Mouse (Mus musculus) liver, embryonic 14.5 days (tissue): ENCODE measurements around the gene Magoh. TPM values are rescaled to one million over a fixed set of nuclear protein-coding genes. Genes with fewer than 3 reads are reported as not detected.

Experiments
- ATAC-seq: fragments of 200-750 bp; cut with Nextera tagmentation; 2 replicates; pipeline ENCODE4 v1.8.0; 2017; ENCODE audit warnings: moderate number of reproducible peaks, mild to moderate bottlenecking, moderate library complexity; ENCODE audit not compliant: insufficient read depth
- DNase-seq, 3 experiments: peaks; one replicate each; pipeline ENCODE4 v3.0.0-alpha.2; 2012 to 2013; ENCODE audit warnings: low read depth in 3 of 3, low spot score in 3 of 3
- H3K27ac ChIP-seq: fragments of 300-500 bp; sonication (generic); 2 replicates; pipeline ENCODE4 v1.5.1; 2014; ENCODE audit warnings: moderate library complexity, mild to moderate bottlenecking, control low read depth, inconsistent platforms
- H3K27me3 ChIP-seq: fragments of 300-500 bp; sonication (generic); 2 replicates; pipeline ENCODE4 v1.6.1; 2014; ENCODE audit warnings: mild to moderate bottlenecking, low read length, moderate library complexity; ENCODE audit not compliant: control insufficient read depth, insufficient read depth
- H3K36me3 ChIP-seq: fragments of 300-500 bp; sonication (generic); replicated peaks from 2 replicates; pipeline ENCODE4 v1.6.1; 2014; ENCODE audit warnings: low read depth; ENCODE audit not compliant: control insufficient read depth, insufficient read depth
- H3K4me1 ChIP-seq, 2 experiments: fragments of 200-500 bp in 1 of 2; fragments of 300-500 bp in 1 of 2; sonication (generic) in 1 of 2; replicated peaks; 2 replicates each; pipeline ENCODE4 v1.6.1; 2012 to 2014; ENCODE audit warnings: antibody characterized with exemption in 1 of 2, inconsistent platforms in 1 of 2, low read length in 1 of 2; ENCODE audit not compliant: control insufficient read depth in 2 of 2, insufficient read depth in 2 of 2
- H3K4me2 ChIP-seq: fragments of 300-500 bp; sonication (generic); 2 replicates; pipeline ENCODE4 v1.6.1; 2014; ENCODE audit warnings: low read depth, mild to moderate bottlenecking, control low read depth, moderate library complexity
- H3K4me3 ChIP-seq, 2 experiments: fragments of 200-500 bp in 1 of 2; fragments of 300-500 bp in 1 of 2; sonication (generic) in 1 of 2; 2 replicates each; pipeline ENCODE4 v1.5.1; 2012 to 2014; ENCODE audit warnings: low read depth in 2 of 2, low read length in 2 of 2, mild to moderate bottlenecking in 2 of 2, control low read depth in 1 of 2, inconsistent platforms in 1 of 2, moderate library complexity in 1 of 2; ENCODE audit not compliant: insufficient read depth in 1 of 2
- H3K9ac ChIP-seq: fragments of 300-500 bp; sonication (generic); replicated peaks from 2 replicates; pipeline ENCODE4 v1.6.1; 2014; ENCODE audit warnings: mild to moderate bottlenecking, control low read depth, moderate library complexity
- H3K9me3 ChIP-seq: fragments of 300-500 bp; sonication (generic); 2 replicates; pipeline ENCODE4 v1.6.1; 2016; ENCODE audit warnings: low read length, mixed read lengths; ENCODE audit not compliant: control insufficient read depth
- CTCF ChIP-seq: IDR thresholded peaks from 2 replicates; pipeline ENCODE4 v1.5.1; 2016; ENCODE audit warnings: antibody characterized with exemption, low read depth, control low read depth
- EP300 ChIP-seq: IDR thresholded peaks from 2 replicates; pipeline ENCODE4 v1.6.1; 2016; ENCODE audit warnings: antibody characterized with exemption, low read depth
- WGBS: fragments of 180-500 bp; shearing (Covaris S2); extraction: QIAGEN DNeasy Blood & Tissue Kit; methylation state at CpG from one replicate; pipeline ENCODE4 v1.1.7; 2014; ENCODE audit not compliant: insufficient replicate concordance; 5-methylcytosine and 5-hydroxymethylcytosine counted together
- polyA plus RNA-seq, 2 experiments: library from polyadenylated mRNA; depleted of rRNA in 1 of 2; stranded (reverse) in 1 of 2; unstranded in 1 of 2; fragments of >200 nt; fragmentation: Nextera tagmentation in 1 of 2; extraction: Ambion mirVana in 1 of 2; gene quantifications; 2 replicates each; pipeline versions ENCODE4 v1.2.1 to v1.2.3; 2012 to 2014

Gene Magoh
- polyA plus RNA-seq, 2 experiments: 100 to 111 TPM

- no peak for ATAC-seq
- no peak for DNase-seq
Observed at GRCm38 (mm10) chr4:107834643-107835314, 44.8 kb upstream of the Magoh start.

GRCm38 (mm10) chr4:107835508-107835909 lies 44.0 kb upstream of the Magoh start:
- no peak overlapping the region for H3K4me2 ChIP-seq
- TF ChIP-seq EP300: no peak
- no peak for TF ChIP-seq CTCF
- H3K27ac ChIP-seq: no peak overlapping the region
- H3K4me3 ChIP-seq: no peak overlapping the region
- WGBS: 75% methylated on average over 5 of the region's 5 CpGs
- H3K4me1 ChIP-seq: no peaks in the 10 kb centered on the region
- DNase-seq (no peak), ATAC-seq (no peak)
- no peaks in the 10 kb centered on the region for H3K27me3 ChIP-seq
- no peaks in the 10 kb centered on the region for H3K36me3 ChIP-seq
- no peaks in the 10 kb centered on the region for H3K9me3 ChIP-seq
- H3K9ac ChIP-seq: no peak overlapping the region

More at GRCm38 (mm10) chr4:107834643-107835314, 44.8 kb upstream of the Magoh start:
- Histone ChIP-seq H3K9me3 (no peaks in the 10 kb centered on the region), H3K27me3 (no peaks in the 10 kb centered on the region), H3K36me3 (no peaks in the 10 kb centered on the region), H3K9ac (no peak overlapping the region), H3K4me1 (no peaks in the 10 kb centered on the region), H3K27ac (no peak overlapping the region), H3K4me2 (no peak overlapping the region), H3K4me3 (no peak overlapping the region)
- 70% methylated on average over 22 of the region's 22 CpGs for WGBS
- TF ChIP-seq EP300 (no peak), CTCF (no peak)

GRCm38 (mm10) chr4:107836758-107837157 lies 42.8 kb upstream of the Magoh start:
- no peaks in the 10 kb centered on the region for H3K36me3 ChIP-seq
- DNase-seq (no peak), ATAC-seq (no peak)
- no peaks in the 10 kb centered on the region for H3K27me3 ChIP-seq
- H3K9me3 ChIP-seq: no peaks in the 10 kb centered on the region
- TF ChIP-seq EP300 (no peak), CTCF (no peak)
- 74% methylated on average over 5 of the region's 5 CpGs for WGBS
- no peak overlapping the region for H3K9ac ChIP-seq
- H3K4me2 ChIP-seq: no peak overlapping the region
- H3K27ac ChIP-seq: no peak overlapping the region
- H3K4me1 ChIP-seq: no peaks in the 10 kb centered on the region
- no peak overlapping the region for H3K4me3 ChIP-seq

GRCm38 (mm10) chr4:107837910-107838309 lies 41.6 kb upstream of the Magoh start:
- DNase-seq (no peak), ATAC-seq (no peak)
- H3K4me3 ChIP-seq: no peak overlapping the region
- no peaks in the 10 kb centered on the region for H3K27me3 ChIP-seq
- H3K9ac ChIP-seq: no peak overlapping the region
- H3K27ac ChIP-seq: no peak overlapping the region
- H3K4me1 ChIP-seq: no peaks in the 10 kb centered on the region
- H3K4me2 ChIP-seq: no peak overlapping the region
- TF ChIP-seq EP300 (no peak), CTCF (no peak)
- H3K36me3 ChIP-seq: no peaks in the 10 kb centered on the region
- WGBS: 82% methylated on average over 3 of the region's 3 CpGs
- H3K9me3 ChIP-seq: no peaks in the 10 kb centered on the region

- no peaks in the 10 kb centered on the region for H3K36me3 ChIP-seq
- ATAC-seq (no peak), DNase-seq (no peak)
- no peak for TF ChIP-seq CTCF
- TF ChIP-seq EP300: no peak
- no peak overlapping the region for H3K27ac ChIP-seq
- WGBS: 86% methylated on average over 8 of the region's 8 CpGs
- H3K9ac ChIP-seq: no peak overlapping the region
- H3K27me3 ChIP-seq: no peaks in the 10 kb centered on the region
- no peak overlapping the region for H3K4me2 ChIP-seq
- no peaks in the 10 kb centered on the region for H3K4me1 ChIP-seq
- no peak overlapping the region for H3K4me3 ChIP-seq
- no peaks in the 10 kb centered on the region for H3K9me3 ChIP-seq
Observed at GRCm38 (mm10) chr4:107843687-107844086, 35.9 kb upstream of the Magoh start.
